Mouse (Mus musculus) midbrain, embryonic 12.5 days (tissue): ENCODE measurements around the gene Pcnt. TPM values are rescaled to one million over a fixed set of nuclear protein-coding genes. Genes with fewer than 3 reads are reported as not detected.

Experiments used
- ATAC-seq: fragments of 200-750 bp; cut with Nextera tagmentation; 2 replicates; pipeline ENCODE4 v1.8.0; 2017; ENCODE audit warnings: low read depth, moderate TSS enrichment, moderate library complexity; ENCODE audit not compliant: low FRiP score
- H3K27ac ChIP-seq: fragments of 300-500 bp; sonication (generic); replicated peaks from 2 replicates; pipeline ENCODE4 v1.5.1; 2016; ENCODE audit warnings: mild to moderate bottlenecking
- H3K27me3 ChIP-seq: fragments of 300-500 bp; sonication (generic); 2 replicates; pipeline ENCODE4 v1.6.1; 2016; ENCODE audit warnings: mild to moderate bottlenecking
- H3K36me3 ChIP-seq: fragments of 300-500 bp; sonication (generic); 2 replicates; pipeline ENCODE4 v1.6.1; 2016
- H3K4me1 ChIP-seq: fragments of 300-500 bp; sonication (generic); 2 replicates; pipeline ENCODE4 v1.6.1; 2016
- H3K4me2 ChIP-seq: fragments of 300-500 bp; sonication (generic); replicated peaks from 2 replicates; pipeline ENCODE4 v1.6.1; 2016; ENCODE audit warnings: mild to moderate bottlenecking, moderate library complexity
- H3K4me3 ChIP-seq: fragments of 300-500 bp; sonication (generic); 2 replicates; pipeline ENCODE4 v1.5.1; 2016; ENCODE audit warnings: mild to moderate bottlenecking
- H3K9ac ChIP-seq: fragments of 300-500 bp; sonication (generic); replicated peaks from 2 replicates; pipeline ENCODE4 v1.6.1; 2016; ENCODE audit warnings: mild to moderate bottlenecking, moderate library complexity
- H3K9me3 ChIP-seq: fragments of 300-500 bp; sonication (generic); 2 replicates; pipeline ENCODE4 v1.6.1; 2016; ENCODE audit warnings: mild to moderate bottlenecking
- WGBS: fragments of 180-500 bp; shearing (Covaris S2); methylation state at CpG from one replicate; pipeline ENCODE4 v1.1.7; 2016; 5-methylcytosine and 5-hydroxymethylcytosine counted together
- polyA plus RNA-seq: library from polyadenylated mRNA; unstranded; fragments of >200 nt; fragmentation: Nextera tagmentation; extraction: Ambion mirVana; gene quantifications from 2 replicates; pipeline ENCODE4 v1.2.1, GENCODE M21; 2016

The Pcnt gene
- polyA plus RNA-seq, 1 experiment from 2014 or later, result 19.7 TPM

- 61% methylated on average over 5 of the region's 5 CpGs for WGBS
- Histone ChIP-seq H3K4me3 (no peak overlapping the region), H3K9me3 (no peaks in the 10 kb centered on the region), H3K9ac (no peak overlapping the region), H3K4me1 (no peaks in the 10 kb centered on the region), H3K36me3 (peaks cover under 1% of the 10 kb centered on the region; the same call in 1 of the 2 replicates), H3K4me2 (no peak overlapping the region), H3K27me3 (no peaks in the 10 kb centered on the region), H3K27ac (no peak overlapping the region)
- no peak for ATAC-seq
These were observed 12.7 kb upstream of the Pcnt start for GRCm38 (mm10) chr10:76455289-76455688.

GRCm38 (mm10) chr10:76448851-76449250, 6.3 kb upstream of the Pcnt start, which contains the start of gene 2610028H24Rik:
Gene 2610028H24Rik (plus strand): TSS chr10:76449081.
- Histone ChIP-seq H3K4me1 (no peaks in the 10 kb centered on the region), H3K9ac (no peak within 1 kb of the TSS), H3K4me2 (no peak within 1 kb of the TSS), H3K27me3 (peaks cover 6% of the 10 kb centered on the region; the same call in 1 of the 2 replicates), H3K4me3 (no peak within 1 kb of the TSS), H3K36me3 (no peaks in the 10 kb centered on the region), H3K27ac (no peak within 1 kb of the TSS), H3K9me3 (no peaks in the 10 kb centered on the region)
- WGBS, result 64% methylated on average over 5 of the region's 5 CpGs
- ATAC-seq, result no peak

- Histone ChIP-seq H3K27me3 (peaks cover 6% of the 10 kb centered on the region; the same call in 1 of the 2 replicates), H3K4me3 (no peak overlapping the region), H3K36me3 (no peaks in the 10 kb centered on the region), H3K9ac (no peak overlapping the region), H3K9me3 (no peaks in the 10 kb centered on the region), H3K27ac (no peak overlapping the region), H3K4me2 (no peak overlapping the region), H3K4me1 (peaks cover 7% of the 10 kb centered on the region)
- WGBS, result 88% methylated on average over 15 of the region's 15 CpGs
- no peak for ATAC-seq
These were observed 5.0 kb upstream of the Pcnt start for GRCm38 (mm10) chr10:76447406-76448229.

- no peak overlapping the region for H3K9ac ChIP-seq
- ATAC-seq, result no peak
- H3K9me3 ChIP-seq, result no peaks in the 10 kb centered on the region
- no peak overlapping the region for H3K27ac ChIP-seq
- no peak overlapping the region for H3K4me3 ChIP-seq
- H3K4me2 ChIP-seq, result no peak overlapping the region
- peaks cover 6% of the 10 kb centered on the region; the same call in 1 of the 2 replicates for H3K27me3 ChIP-seq
- H3K4me1 ChIP-seq, result peaks cover 15% of the 10 kb centered on the region
- 84% methylated on average over 4 of the region's 4 CpGs for WGBS
- no peaks in the 10 kb centered on the region for H3K36me3 ChIP-seq
These were observed 3.6 kb upstream of the Pcnt start for GRCm38 (mm10) chr10:76445996-76446681.

GRCm38 (mm10) chr10:76440281-76440680, 2.3 kb downstream of the Pcnt start, which contains the start of gene AC141477.1:
Gene AC141477.1 (minus strand): TSS chr10:76440444.
- WGBS, result 94% methylated on average over 17 of the region's 17 CpGs

GRCm38 (mm10) chr10:76439107-76439890, 3.3 kb downstream of the Pcnt start:
- Histone ChIP-seq H3K9ac (no peak overlapping the region), H3K27me3 (no peaks in the 10 kb centered on the region), H3K4me1 (peaks cover 20% of the 10 kb centered on the region), H3K4me3 (no peak overlapping the region), H3K9me3 (no peaks in the 10 kb centered on the region), H3K4me2 (no peak overlapping the region), H3K36me3 (peaks cover 61% of the 10 kb centered on the region), H3K27ac (no peak overlapping the region)
- whole genome bisulfite sequencing, result 94% methylated on average over 9 of the region's 9 CpGs
- no peak for ATAC-seq

More at GRCm38 (mm10) chr10:76440281-76440680, 2.3 kb downstream of the Pcnt start, which contains the start of gene AC141477.1:
- H3K4me1 ChIP-seq, result peaks cover 20% of the 10 kb centered on the region
- H3K4me2 ChIP-seq, result peak within 1 kb of the TSS; percentile 77
- H3K36me3 ChIP-seq, result peaks cover 51% of the 10 kb centered on the region
- no peaks in the 10 kb centered on the region for H3K27me3 ChIP-seq
- no peak within 1 kb of the TSS for H3K27ac ChIP-seq
- no peaks in the 10 kb centered on the region for H3K9me3 ChIP-seq
- ATAC-seq, result no peak
- 0 out of 2 replicates have a peak within 1 kb of the TSS, but pooled peaks have one; percentile 89 for H3K4me3 ChIP-seq
- H3K9ac ChIP-seq, result no peak within 1 kb of the TSS

- Histone ChIP-seq H3K4me2 (no peak overlapping the region), H3K9me3 (no peaks in the 10 kb centered on the region), H3K9ac (no peak overlapping the region), H3K27me3 (no peaks in the 10 kb centered on the region), H3K27ac (no peak overlapping the region), H3K4me3 (no peak overlapping the region), H3K4me1 (no peaks in the 10 kb centered on the region), H3K36me3 (peaks cover 99% of the 10 kb centered on the region)
- no peak for ATAC-seq
- 95% methylated on average over 11 of the region's 11 CpGs for whole genome bisulfite sequencing
These were observed 8.7 kb downstream of the Pcnt start for GRCm38 (mm10) chr10:76433925-76434324.

- no peaks in the 10 kb centered on the region for H3K4me1 ChIP-seq
- no peak overlapping the region for H3K27ac ChIP-seq
- no peaks in the 10 kb centered on the region for H3K27me3 ChIP-seq
- 97% methylated on average over 7 of the region's 7 CpGs for WGBS
- H3K9me3 ChIP-seq, result no peaks in the 10 kb centered on the region
- no peak overlapping the region for H3K9ac ChIP-seq
- H3K4me3 ChIP-seq, result no peak overlapping the region
- no peak for ATAC-seq
- H3K4me2 ChIP-seq, result no peak overlapping the region
- H3K36me3 ChIP-seq, result peaks cover 94% of the 10 kb centered on the region
These were observed 16.9 kb downstream of the Pcnt start for GRCm38 (mm10) chr10:76425674-76426073.

GRCm38 (mm10) chr10:76416811-76417210, 25.8 kb downstream of the Pcnt start:
- H3K4me2 ChIP-seq, result no peak overlapping the region
- H3K9me3 ChIP-seq, result no peaks in the 10 kb centered on the region
- H3K27me3 ChIP-seq, result no peaks in the 10 kb centered on the region
- no peak overlapping the region for H3K4me3 ChIP-seq
- 91% methylated on average over 12 of the region's 12 CpGs for WGBS
- no peak overlapping the region for H3K27ac ChIP-seq
- H3K36me3 ChIP-seq, result peaks cover 76% of the 10 kb centered on the region
- no peaks in the 10 kb centered on the region for H3K4me1 ChIP-seq
- no peak overlapping the region for H3K9ac ChIP-seq
- ATAC-seq, result no peak

- no peak overlapping the region for H3K27ac ChIP-seq
- no peak overlapping the region for H3K9ac ChIP-seq
- H3K4me3 ChIP-seq, result no peak overlapping the region
- H3K4me2 ChIP-seq, result no peak overlapping the region
- 90% methylated on average over 10 of the region's 10 CpGs for WGBS
- H3K27me3 ChIP-seq, result no peaks in the 10 kb centered on the region
- no peak for ATAC-seq
- no peaks in the 10 kb centered on the region for H3K4me1 ChIP-seq
- no peaks in the 10 kb centered on the region for H3K9me3 ChIP-seq
- peaks cover 77% of the 10 kb centered on the region for H3K36me3 ChIP-seq
These were observed 34.1 kb downstream of the Pcnt start for GRCm38 (mm10) chr10:76408520-76408919.

- H3K27ac ChIP-seq, result no peak overlapping the region
- H3K9me3 ChIP-seq, result no peaks in the 10 kb centered on the region
- no peak overlapping the region for H3K9ac ChIP-seq
- no peaks in the 10 kb centered on the region for H3K27me3 ChIP-seq
- 97% methylated on average over 12 of the region's 12 CpGs for WGBS
- H3K4me2 ChIP-seq, result no peak overlapping the region
- no peaks in the 10 kb centered on the region for H3K4me1 ChIP-seq
- H3K36me3 ChIP-seq, result peaks cover 65% of the 10 kb centered on the region
- ATAC-seq, result no peak
- H3K4me3 ChIP-seq, result no peak overlapping the region
These were observed 50.0 kb downstream of the Pcnt start for GRCm38 (mm10) chr10:76392596-76392995.
